Mouse (Mus musculus): ENCODE data around the gene Dlat.
"Not testable (repeated sequence)": the region's sequence is repeated elsewhere in the genome, so short reads cannot be mapped to it uniquely, and the experiment has no call there.

Dlat gene

GRCm38 (mm10) chr9:50660431-50660830 is 851 bp upstream of the Dlat start:
- in situ Hi-C loops (cut with MboI, MseI), result no loop called here

GRCm38 (mm10) chr9:50658941-50659388 is 615 bp downstream of the Dlat start:
- in situ Hi-C loops (cut with MboI, MseI), result no loop called here

- in situ Hi-C loops (cut with MboI, MseI), result no loop called here
These were observed 1.2 kb downstream of the Dlat start for GRCm38 (mm10) chr9:50658391-50658790.

- in situ Hi-C loops (cut with MboI, MseI), result no loop called here
These were observed 9.1 kb downstream of the Dlat start for GRCm38 (mm10) chr9:50650503-50650902.

- in situ Hi-C loops (cut with MboI, MseI), result no loop called here
These were observed 12.7 kb downstream of the Dlat start for GRCm38 (mm10) chr9:50646826-50647370.

- in situ Hi-C loops (cut with MboI, MseI), result no loop called here
These were observed 25.3 kb downstream of the Dlat start for GRCm38 (mm10) chr9:50634270-50634669.

- in situ Hi-C loops (cut with MboI, MseI), result no loop called here
These were observed 26.5 kb downstream of the Dlat start for GRCm38 (mm10) chr9:50633059-50633458.

GRCm38 (mm10) chr9:50632016-50632688 is 27.4 kb downstream of the Dlat start:
- in situ Hi-C loops (cut with MboI, MseI), result no loop called here

GRCm38 (mm10) chr9:50630903-50631302 is 28.7 kb downstream of the Dlat start:
- in situ Hi-C loops (cut with MboI, MseI), result not testable (repeated sequence)

GRCm38 (mm10) chr9:50617794-50618330 is 41.7 kb downstream of the Dlat start:
- in situ Hi-C loops (cut with MboI, MseI), result no loop called here

- in situ Hi-C loops (cut with MboI, MseI), result no loop called here
These were observed 42.6 kb downstream of the Dlat start, which contains the start of the genes Pih1d2 and Nkapd1 for GRCm38 (mm10) chr9:50616766-50617603. Pih1d2 (plus strand) TSS chr9:50617321. Nkapd1 (minus strand) TSS chr9:50617464.

GRCm38 (mm10) chr9:50616161-50616560 is 43.4 kb downstream of the Dlat start:
- in situ Hi-C loops (cut with MboI, MseI), result no loop called here

- in situ Hi-C loops (cut with MboI, MseI), result no loop called here
These were observed 47.5 kb downstream of the Dlat start for GRCm38 (mm10) chr9:50612115-50612514.

- in situ Hi-C loops (cut with MboI, MseI), result no loop called here
These were observed 55.2 kb downstream of the Dlat start for GRCm38 (mm10) chr9:50604338-50604737.

- in situ Hi-C loops (cut with MboI, MseI), result no loop called here
These were observed 55.6 kb downstream of the Dlat start for GRCm38 (mm10) chr9:50603998-50604324.

GRCm38 (mm10) chr9:50603189-50603997 is 56.2 kb downstream of the Dlat start, which contains the start of the genes Sdhd and Timm8b:
Sdhd (minus strand) TSS chr9:50603812.
Timm8b (plus strand) TSS chr9:50603910.
- in situ Hi-C loops (cut with MboI, MseI), result no loop called here

- in situ Hi-C loops (cut with MboI, MseI), result no loop called here
These were observed 57.3 kb downstream of the Dlat start for GRCm38 (mm10) chr9:50602055-50602845.

GRCm38 (mm10) chr9:50601536-50601935 is 58.0 kb downstream of the Dlat start:
- in situ Hi-C loops (cut with MboI, MseI), result no loop called here

- in situ Hi-C loops (cut with MboI, MseI), result loop anchor here (5.0 to 25.0 kb wide), 2 partner anchors 145 to 1110 kb away; partner anchors contain the start of gene Ttc12 (in 1 of the 2)
These were observed 62.6 kb downstream of the Dlat start for GRCm38 (mm10) chr9:50596973-50597372.

GRCm38 (mm10) chr9:50594794-50595417 is 64.7 kb downstream of the Dlat start:
- in situ Hi-C loops (cut with MboI, MseI), result loop anchor here (5.0 to 25.0 kb wide), 2 partner anchors 143 to 1108 kb away; partner anchors contain the start of gene Ttc12 (in 1 of the 2)
